Mouse (Mus musculus) thymus, adult 2 months (tissue): ENCODE results near the gene Smarcb1.

Experiments
- CTCF ChIP-seq: fragments of 200-500 bp; IDR thresholded peaks from 2 replicates; pipeline ENCODE4 v1.5.1; 2012; ENCODE audit warnings: mild to moderate bottlenecking, control low read depth, low read length, moderate library complexity, borderline replicate concordance; ENCODE audit not compliant: control insufficient read depth, poor library complexity, insufficient read depth; ENCODE audit errors: extremely low read depth
- POLR2A ChIP-seq: fragments of 200-500 bp; IDR thresholded peaks from 2 replicates; pipeline ENCODE4 v1.6.1; 2012; ENCODE audit warnings: mild to moderate bottlenecking, low read length, control low read depth, moderate library complexity; ENCODE audit not compliant: control insufficient read depth, poor library complexity, insufficient read depth; ENCODE audit errors: extremely low read depth

- TF ChIP-seq POLR2A, result no peak
- no peak for TF ChIP-seq CTCF
These were observed 40.4 kb downstream of the Smarcb1 start for GRCm38 (mm10) chr10:75880771-75881577.
